Mouse (Mus musculus): ENCODE measurements around the gene Ifi208.
"Not testable (repeated sequence)": the region's sequence is repeated elsewhere in the genome, so short reads cannot be mapped to it uniquely, and the experiment has no call there.

Gene Ifi208

GRCm38 (mm10) chr1:173673458-173674097 is at the start of gene Ifi208:
TSS of gene Ifi208 (plus strand) at chr1:173673675.
- not testable (repeated sequence) for DNase-seq (ENCODE audit: extremely low spot score, low spot score)

DNA sequence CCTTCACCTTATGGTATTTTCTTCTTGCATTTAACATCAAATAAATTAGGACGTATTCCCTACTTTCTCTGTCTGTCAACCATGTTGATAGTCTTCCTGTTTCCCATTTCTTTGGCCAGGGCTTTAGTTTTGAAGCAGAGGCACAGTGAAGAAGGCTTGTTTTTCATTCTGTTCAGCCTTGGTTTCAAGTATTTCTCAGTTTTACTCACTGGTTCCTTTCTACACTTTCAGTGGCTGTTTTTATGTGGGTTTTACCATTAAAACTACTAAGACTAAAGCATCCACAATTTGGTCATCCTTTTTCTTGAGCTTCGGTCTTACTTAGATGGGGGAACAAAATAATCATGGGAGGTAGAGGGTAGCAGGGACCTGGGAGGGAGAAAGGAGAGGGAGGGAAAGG is 49.4 kb upstream of the Ifi208 start:
- DNase-seq (ENCODE audit: extremely low spot score, low spot score): no peak

DNA sequence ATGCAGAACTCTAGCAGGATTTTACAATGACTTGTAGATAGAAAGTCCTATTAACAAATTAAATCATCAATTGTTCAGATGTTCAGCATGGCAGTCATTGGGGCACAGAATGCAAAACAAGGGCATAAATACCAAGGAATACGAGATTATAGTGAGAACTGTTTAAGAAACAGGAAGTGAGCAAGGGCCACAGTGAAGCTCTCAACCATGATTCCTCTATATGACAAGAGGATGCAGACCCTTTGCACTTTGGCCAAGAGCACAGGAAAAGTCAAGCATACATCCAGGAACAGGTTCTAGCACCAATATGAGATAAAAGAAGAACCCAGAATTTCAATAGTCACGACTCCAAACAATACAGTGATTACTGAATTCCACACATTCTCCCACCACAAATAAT is 46.8 kb upstream of the Ifi208 start:
- no peak for DNase-seq (ENCODE audit: extremely low spot score, low spot score)

DNA sequence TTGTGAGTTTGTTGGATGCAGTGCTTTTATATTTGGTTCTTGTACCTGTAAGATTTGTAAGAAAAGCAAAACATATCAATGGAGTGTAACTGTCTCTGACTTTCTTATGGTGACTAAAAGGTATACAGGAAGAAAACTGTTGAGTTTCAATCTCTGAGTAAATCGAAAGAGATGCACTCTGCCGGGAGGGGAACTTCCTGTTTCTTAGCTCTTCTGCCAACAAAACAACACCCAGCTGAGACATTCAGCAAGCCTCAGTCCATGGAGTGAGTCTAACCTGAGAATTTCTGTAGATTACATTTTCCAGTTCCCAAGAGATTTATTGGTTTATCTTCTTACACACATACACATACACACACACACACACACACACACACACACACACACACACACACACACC is 42.9 kb upstream of the Ifi208 start, which contains the start of gene Ifi209:
Gene Ifi209 (plus strand): TSS at position 296 of the 400 bp plus-strand sequence.
- not testable (repeated sequence) for DNase-seq (ENCODE audit: extremely low spot score, low spot score)

GRCm38 (mm10) chr1:173633969-173634645 is 39.4 kb upstream of the Ifi208 start:
- DNase-seq (ENCODE audit: extremely low spot score, low spot score): no peak

GRCm38 (mm10) chr1:173645393-173645792 is 28.1 kb upstream of the Ifi208 start:
- no peak for DNase-seq (ENCODE audit: extremely low spot score, low spot score)

DNA sequence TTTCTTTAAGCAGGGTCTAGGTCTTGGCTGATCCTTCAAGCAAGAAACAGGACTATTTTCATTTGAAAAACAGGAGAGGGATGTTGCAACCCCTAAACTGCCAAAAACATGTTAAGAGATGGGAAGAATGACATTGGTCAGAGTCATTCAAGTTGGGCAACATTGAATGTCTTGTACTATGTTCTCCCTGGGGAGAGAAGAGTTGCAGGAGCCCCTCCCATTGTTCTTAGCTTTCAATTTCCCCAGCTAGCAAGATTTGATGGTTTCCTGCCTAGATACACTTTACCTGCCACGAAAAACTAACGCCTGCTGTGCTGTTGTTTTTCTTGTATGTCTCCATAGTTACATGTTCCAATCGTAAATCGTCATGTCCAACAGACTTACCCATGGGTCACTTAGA is 15.5 kb upstream of the Ifi208 start:
- DNase-seq (ENCODE audit: extremely low spot score, low spot score): no peak

GRCm38 (mm10) chr1:173678605-173679004 is 5.1 kb downstream of the Ifi208 start:
- not testable (repeated sequence) for DNase-seq (ENCODE audit: extremely low spot score, low spot score)

DNA sequence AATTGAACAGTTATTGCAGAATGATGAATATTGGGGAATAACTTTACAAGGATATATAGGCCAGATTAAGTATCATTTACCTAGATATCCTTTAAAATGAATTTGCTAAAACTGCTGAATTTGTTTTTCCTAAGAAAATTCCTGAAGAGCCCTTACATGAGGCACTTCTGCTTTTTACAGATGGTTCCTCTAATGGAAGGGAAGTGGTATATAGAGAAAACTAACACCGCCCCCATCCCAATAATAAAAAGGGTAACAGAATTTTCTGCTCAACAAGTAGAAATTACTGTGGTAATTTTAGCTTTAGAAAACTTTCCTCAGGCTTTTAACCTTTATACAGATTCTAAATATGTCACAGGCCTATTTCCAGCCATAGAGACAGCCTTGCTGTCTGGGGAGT is 20.8 kb downstream of the Ifi208 start:
- DNase-seq (ENCODE audit: extremely low spot score, low spot score): no peak

DNA sequence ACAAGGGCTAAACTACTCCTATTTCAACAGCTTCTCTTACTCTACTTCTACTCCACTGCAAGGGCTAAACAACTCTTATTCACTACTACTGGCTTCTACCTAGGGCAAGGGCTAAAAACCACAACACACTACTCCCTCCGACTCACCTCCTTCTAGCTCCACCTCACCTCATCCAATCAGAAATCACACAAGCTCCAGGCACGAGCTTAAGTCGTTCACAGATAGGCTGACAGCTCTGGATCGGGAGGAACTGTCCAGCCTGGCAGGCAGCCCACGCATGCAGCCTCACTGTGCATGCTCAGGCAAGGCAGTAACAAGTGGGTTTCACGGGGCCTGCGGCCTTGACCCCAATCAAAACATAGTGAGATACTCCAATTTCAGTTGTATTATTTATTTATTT is 59.7 kb downstream of the Ifi208 start:
- no peak for DNase-seq (ENCODE audit: extremely low spot score, low spot score)

DNA sequence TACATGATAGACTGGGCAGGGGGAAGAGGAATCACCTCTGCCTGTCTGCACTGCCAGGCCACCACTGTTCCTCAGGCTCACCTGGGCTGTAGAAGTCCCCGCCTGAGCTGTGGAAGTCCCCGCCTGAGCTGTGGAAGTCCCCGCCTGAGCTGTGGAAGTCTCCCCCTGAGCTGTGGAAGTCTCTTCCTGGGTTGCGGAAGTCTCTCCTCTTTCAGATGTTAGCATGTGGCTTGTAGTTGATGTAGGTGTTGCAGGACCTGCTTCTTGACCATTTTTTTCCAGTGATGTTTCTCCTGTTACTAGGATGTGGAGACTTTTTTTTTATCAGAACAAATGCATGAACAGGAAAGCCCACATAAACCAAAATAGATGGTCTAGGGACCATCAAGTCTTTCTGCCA is 61.5 kb downstream of the Ifi208 start:
- DNase-seq (ENCODE audit: extremely low spot score, low spot score): not testable (repeated sequence)

DNA sequence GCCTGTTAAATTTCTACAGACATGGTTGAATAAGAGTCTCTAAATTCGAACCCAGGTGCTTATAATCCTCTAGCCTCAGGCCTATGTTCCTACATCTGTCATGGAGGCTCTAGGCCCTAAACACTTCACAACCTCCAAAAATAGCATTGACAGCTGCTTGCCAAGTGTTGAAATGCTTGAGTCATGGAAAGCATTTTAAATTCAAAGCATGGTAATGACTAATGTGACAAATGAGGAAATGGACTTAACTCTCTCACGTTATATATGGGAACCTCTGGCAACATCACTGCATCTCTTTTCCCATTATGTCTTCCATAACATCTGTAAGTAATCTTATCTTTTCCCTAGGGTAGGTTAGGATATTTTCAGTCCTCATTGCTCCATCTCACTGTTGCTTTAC is 63.5 kb downstream of the Ifi208 start:
- DNase-seq (ENCODE audit: extremely low spot score, low spot score): no peak

DNA sequence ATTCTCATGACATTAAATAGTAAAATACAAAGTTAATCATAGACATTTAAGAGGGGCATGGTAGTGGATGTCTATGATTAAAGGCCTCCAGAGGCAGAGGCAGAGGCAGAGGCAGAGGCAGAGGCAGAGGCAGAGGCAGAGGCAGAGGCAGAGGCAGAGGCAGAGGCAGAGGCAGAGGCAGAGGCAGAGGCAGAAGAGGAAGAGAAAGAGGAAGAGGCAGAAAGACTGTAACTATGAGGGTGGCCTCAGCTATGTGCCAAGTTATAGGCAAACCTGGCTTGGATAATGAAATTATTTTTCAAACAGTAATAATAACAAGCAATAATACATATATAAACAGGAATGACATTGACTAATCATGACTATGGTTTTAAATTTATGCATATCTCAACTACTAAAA is 67.1 kb downstream of the Ifi208 start:
- no peak for DNase-seq (ENCODE audit: extremely low spot score, low spot score)

- DNase-seq (ENCODE audit: extremely low spot score, low spot score): no peak
Observed at GRCm38 (mm10) chr1:173741656-173742055, 68.2 kb downstream of the Ifi208 start, which contains the start of gene Ifi207. TSS of gene Ifi207 (minus strand) at chr1:173741747.

DNA sequence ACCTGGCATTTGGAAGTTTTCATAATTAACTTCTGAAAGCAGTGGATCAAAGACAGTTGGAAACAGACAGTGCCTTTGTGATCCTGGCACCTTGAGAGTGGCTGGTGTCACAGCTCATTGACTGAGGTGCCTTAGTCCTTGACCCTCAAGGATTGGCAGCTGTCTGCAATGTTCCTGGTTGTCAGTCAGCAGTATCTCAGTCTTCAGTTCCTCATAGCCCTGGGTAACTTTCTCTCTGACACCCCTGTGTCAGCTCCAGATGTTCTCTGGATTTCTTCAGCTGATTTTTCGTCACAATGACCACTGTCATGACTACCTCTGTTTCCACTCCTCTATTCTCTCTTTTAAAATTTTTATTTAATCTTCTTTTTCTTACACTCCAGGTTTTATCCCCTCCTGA is 68.8 kb downstream of the Ifi208 start:
- DNase-seq (ENCODE audit: extremely low spot score, low spot score): no peak

All from neural tube, embryonic 10.5 days (tissue).